Mouse (Mus musculus) testis, adult 2 months (tissue): ENCODE measurements around the gene Sh2b2. TPM values are rescaled to one million over a fixed set of nuclear protein-coding genes. Genes with fewer than 3 reads are reported as not detected.

Source experiments
- H3K27ac ChIP-seq: fragments of 200-500 bp; 2 replicates; pipeline ENCODE4 v1.5.1; 2012; ENCODE audit warnings: low read depth, low read length; ENCODE audit not compliant: control insufficient read depth, insufficient read depth
- H3K27me3 ChIP-seq: fragments of 200-500 bp; 2 replicates; pipeline ENCODE4 v1.6.1; 2012; ENCODE audit warnings: mild to moderate bottlenecking, low read length, moderate library complexity; ENCODE audit not compliant: control insufficient read depth, insufficient read depth
- H3K36me3 ChIP-seq: fragments of 200-500 bp; 2 replicates; pipeline ENCODE4 v1.6.1; 2012; ENCODE audit warnings: mild to moderate bottlenecking, low read length; ENCODE audit not compliant: control insufficient read depth, insufficient read depth
- H3K4me1 ChIP-seq: fragments of 200-500 bp; 2 replicates; pipeline ENCODE4 v1.6.1; 2012; ENCODE audit warnings: low read length; ENCODE audit not compliant: control insufficient read depth, insufficient read depth
- H3K4me3 ChIP-seq: fragments of 200-500 bp; 2 replicates; pipeline ENCODE4 v1.5.1; 2012; ENCODE audit warnings: low read depth, mild to moderate bottlenecking, low read length, moderate library complexity, mixed read lengths; ENCODE audit not compliant: control insufficient read depth
- CTCF ChIP-seq: fragments of 200-500 bp; IDR thresholded peaks from 2 replicates; pipeline ENCODE4 v1.5.1; 2012; ENCODE audit warnings: low read depth, mild to moderate bottlenecking, inconsistent platforms, low read length, moderate library complexity; ENCODE audit not compliant: control insufficient read depth, insufficient read depth, insufficient replicate concordance
- POLR2A ChIP-seq: fragments of 200-500 bp; IDR thresholded peaks from 2 replicates; pipeline ENCODE4 v1.6.1; 2012; ENCODE audit warnings: low read depth, mild to moderate bottlenecking, inconsistent platforms, low read length, moderate library complexity; ENCODE audit not compliant: control insufficient read depth
- polyA plus RNA-seq: library from polyadenylated mRNA; depleted of rRNA; stranded (reverse); fragments of >200 nt; gene quantifications from 2 replicates; pipeline ENCODE4 v1.2.3, GENCODE M21; 2012

Sh2b2 gene
- polyA plus RNA-seq, 1 experiment = 2.0 TPM

DNA sequence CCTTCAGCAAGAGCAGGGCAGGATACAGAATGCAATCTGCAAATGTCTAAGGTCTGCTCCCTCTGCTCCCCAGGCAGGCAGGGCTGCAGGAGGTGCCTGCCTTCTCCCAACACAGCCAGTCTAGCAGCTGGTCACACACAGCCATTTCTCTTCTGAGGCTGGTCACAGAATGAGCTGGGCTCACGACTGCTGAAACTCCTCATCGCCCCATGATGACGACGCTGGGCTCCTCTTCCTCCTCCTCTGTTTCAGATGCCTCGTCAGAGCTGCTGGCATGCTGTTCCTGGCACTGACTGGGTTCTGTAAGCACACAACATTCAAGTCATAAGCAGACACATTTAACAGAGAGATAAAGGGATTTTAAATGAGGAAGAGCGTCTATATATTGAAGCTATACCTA, 65.2 kb downstream of the Sh2b2 start:
- H3K4me3 ChIP-seq = no peak overlapping the region
- TF ChIP-seq CTCF (no peak), POLR2A (no peak)
- H3K27ac ChIP-seq = no peak overlapping the region
- H3K27me3 ChIP-seq = no peaks in the 10 kb centered on the region
- no peaks in the 10 kb centered on the region for H3K4me1 ChIP-seq
- peaks cover 1% of the 10 kb centered on the region for H3K36me3 ChIP-seq

DNA sequence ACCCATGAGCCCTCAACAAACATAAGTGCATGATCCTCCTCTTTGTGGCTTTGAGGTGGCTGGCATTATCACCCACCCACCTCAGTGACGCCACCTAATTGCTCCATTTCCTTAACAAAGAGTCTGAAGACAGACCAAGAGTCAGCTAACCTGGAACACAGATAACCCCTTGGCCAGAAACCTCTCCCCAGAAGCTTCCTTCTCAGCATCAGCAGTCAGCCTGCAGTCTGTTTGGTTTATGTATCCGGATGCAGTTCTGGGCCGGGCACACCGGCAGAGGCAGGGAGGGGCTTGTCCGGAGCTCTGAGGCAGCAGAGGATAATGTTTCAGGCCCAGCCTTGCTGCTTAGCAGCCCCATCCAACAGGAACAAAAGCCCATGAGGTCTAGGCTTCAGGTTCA, 66.8 kb downstream of the Sh2b2 start:
- TF ChIP-seq POLR2A = no peak
- no peak for TF ChIP-seq CTCF
- Histone ChIP-seq H3K27me3 (no peaks in the 10 kb centered on the region), H3K36me3 (peaks cover 1% of the 10 kb centered on the region), H3K4me1 (no peaks in the 10 kb centered on the region), H3K27ac (no peak overlapping the region), H3K4me3 (no peak overlapping the region)

DNA sequence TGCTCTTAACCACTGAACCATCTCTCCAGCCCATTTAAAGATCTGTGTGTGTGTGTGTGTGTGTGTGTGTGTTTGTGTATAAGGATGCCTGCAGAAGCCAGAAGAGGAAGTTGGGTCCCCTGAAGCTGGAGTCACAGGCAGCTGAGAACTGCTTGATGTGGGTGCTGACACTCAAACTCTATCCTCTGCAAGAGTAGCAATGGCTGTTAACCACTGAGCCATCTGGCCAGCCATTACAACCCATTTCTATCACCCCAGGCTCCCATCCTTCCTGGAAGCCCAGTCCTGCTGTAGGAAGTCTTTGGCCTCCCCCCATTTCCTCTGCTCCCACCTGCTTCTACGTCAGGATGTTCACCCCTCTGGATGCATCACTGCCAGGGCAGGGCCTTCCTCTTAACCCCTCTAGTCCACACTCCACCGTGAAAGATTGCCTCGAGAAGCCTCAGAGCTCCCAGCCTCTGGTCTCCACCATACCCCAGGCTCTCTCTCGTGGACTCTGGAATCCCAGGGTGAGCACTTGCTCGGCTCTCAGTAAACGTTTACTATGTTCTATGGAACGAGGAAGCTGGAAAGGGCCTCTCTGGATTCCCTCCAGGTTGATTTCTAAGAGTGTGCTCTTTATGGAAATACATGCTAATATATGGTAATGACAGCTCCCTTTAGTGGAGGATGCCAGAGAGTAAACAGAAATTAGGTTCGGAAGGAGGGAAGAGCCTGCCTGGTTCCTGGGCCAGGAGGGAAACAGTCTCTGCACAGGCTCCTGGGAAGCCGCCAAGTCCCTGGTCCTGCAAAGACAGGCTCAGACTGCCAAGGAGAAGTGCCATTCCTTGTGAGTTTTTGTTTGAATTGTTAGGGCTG, 72.5 kb downstream of the Sh2b2 start:
- no peaks in the 10 kb centered on the region for H3K36me3 ChIP-seq
- H3K4me3 ChIP-seq = no peak overlapping the region
- H3K27me3 ChIP-seq = no peaks in the 10 kb centered on the region
- TF ChIP-seq CTCF = no peak
- no peak for TF ChIP-seq POLR2A
- no peak overlapping the region for H3K27ac ChIP-seq
- H3K4me1 ChIP-seq = peaks cover 17% of the 10 kb centered on the region

DNA sequence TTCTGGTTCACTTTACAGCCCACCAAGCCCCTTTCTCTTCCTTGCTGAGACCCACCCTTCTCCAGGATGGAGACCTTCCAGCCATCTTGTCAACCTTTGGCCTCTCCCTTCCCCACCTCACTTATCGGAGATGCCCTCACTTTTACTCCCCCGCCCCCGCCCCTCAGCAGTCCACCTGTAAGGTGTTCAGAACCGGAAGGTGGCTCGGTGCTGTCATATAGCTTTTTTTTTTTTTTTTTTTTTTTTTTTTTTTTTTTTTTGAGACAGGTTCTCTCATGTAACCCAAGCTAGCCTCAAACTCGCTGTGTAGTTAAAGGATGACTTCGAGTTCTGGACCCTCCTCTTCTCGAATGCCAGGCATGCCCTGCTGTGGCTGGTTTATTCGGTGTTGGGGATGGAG, 73.4 kb downstream of the Sh2b2 start:
- Histone ChIP-seq H3K4me1 (peaks cover 17% of the 10 kb centered on the region), H3K27ac (no peak overlapping the region), H3K27me3 (no peaks in the 10 kb centered on the region), H3K36me3 (no peaks in the 10 kb centered on the region), H3K4me3 (no peak overlapping the region)
- TF ChIP-seq CTCF (no peak), POLR2A (no peak)

DNA sequence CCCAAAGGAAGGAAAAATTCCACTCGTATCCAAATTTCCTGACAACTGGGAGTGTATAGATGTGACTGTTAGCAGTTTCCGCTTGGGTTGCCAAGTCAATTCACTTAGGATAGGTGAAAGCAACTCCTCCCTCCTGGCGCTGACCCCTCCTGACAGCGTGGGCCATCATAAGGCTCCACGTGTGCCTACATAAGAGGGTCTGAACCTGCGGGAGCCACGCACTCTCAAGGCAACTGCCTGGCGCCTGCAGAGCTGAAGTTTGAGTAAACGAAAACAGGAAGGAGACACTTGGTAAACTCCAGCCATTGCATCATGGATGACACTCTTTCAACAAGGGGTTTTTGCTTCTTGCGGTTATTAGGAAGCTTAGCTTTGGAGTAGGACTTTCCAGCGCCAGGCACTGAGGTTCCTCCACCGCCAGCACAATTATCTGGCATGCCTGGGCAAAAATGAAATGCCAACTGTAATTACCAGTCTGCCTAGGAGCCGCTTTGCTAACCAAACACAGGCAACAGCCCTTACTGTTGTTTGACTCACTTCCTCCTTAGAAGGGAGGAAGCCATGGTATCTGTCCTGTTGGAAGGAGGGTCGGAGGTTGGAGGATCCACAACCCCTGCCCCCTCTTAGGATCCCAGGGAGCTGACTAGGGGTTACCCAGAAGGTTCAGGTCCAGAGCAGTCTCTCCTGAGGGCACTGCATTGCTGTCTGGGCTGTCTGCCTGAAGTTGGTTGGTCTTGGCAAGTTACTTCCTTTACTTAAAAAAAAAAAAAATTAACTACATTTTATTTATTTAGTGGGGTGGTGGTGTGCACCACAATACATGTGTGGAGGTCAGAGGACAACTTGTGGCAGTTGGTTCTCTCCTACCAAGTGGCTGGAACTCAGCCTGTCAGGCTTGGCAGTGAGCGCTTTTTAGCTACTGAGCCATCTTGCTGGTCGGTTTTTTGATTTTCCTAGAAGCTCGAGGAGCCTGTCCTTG, 74.7 kb downstream of the Sh2b2 start:
- no peak overlapping the region for H3K4me3 ChIP-seq
- no peaks in the 10 kb centered on the region for H3K36me3 ChIP-seq
- H3K27me3 ChIP-seq = no peaks in the 10 kb centered on the region
- H3K4me1 ChIP-seq = peaks cover 17% of the 10 kb centered on the region
- H3K27ac ChIP-seq = no peak overlapping the region
- TF ChIP-seq CTCF (no peak), POLR2A (no peak)

DNA sequence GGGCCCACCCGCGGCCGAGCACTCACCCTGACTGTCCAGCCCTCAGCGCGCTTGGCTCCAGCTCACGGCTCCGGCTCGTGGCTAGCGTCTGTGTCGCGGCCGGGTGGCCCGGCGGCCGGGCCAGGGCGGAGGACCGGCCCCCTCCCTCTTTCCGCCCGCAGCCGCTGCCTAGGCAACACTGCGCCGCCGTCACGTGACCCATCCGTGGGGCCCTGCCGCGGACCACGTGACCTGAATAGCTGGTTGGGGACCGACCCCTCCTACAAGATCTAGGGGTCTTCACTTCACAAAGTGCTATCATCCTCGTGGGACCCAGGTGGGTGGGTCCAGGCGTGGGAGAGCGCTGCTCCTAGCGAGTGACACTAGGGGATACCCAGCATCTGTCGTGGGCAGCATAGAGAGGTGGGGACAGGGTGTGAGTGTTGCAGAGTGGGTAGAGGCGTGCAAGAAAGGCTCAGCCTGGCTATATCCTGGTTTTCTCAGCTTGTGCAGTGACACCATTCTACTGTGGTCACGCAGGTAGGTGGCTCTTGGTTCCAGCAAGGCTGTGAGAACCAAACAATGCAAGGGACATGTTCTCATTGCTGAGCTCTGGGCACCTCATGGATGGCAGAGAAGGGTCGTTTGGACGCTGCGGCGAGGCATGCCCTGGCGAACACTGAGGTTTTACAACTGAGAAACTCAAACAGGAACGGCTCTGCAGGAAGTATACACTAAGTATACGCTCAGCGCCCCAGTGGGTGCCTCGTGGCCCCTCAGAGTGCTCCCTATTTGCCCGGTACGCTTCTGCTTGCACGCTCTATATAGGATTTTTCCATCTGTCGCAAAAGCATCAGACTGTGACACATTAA, 75.6 kb downstream of the Sh2b2 start, which contains the start of gene Orai2:
Gene Orai2, minus strand, starts transcription at position 202 of the 851 bp plus-strand sequence.
- Histone ChIP-seq H3K4me1 (peaks cover 17% of the 10 kb centered on the region), H3K4me3 (peak within 1 kb of the TSS; percentile 83), H3K36me3 (no peaks in the 10 kb centered on the region), H3K27me3 (no peaks in the 10 kb centered on the region), H3K27ac (no peak within 1 kb of the TSS)
- TF ChIP-seq POLR2A (no peak), CTCF (0 out of 2 replicates have a peak, but pooled peaks have one; percentile 8)
